Mouse (Mus musculus) mesoderm, embryonic 11.5 days (tissue): ENCODE data around the gene Pear1.

Experiments used
- DNase-seq: peaks from one replicate; pipeline ENCODE4 v3.0.0-alpha.2; 2012; ENCODE audit warnings: low read depth, low spot score

The Pear1 gene

GRCm38 (mm10) chr3:87809322-87809962 lies 14.7 kb downstream of the Pear1 start:
- no peak for DNase-seq

GRCm38 (mm10) chr3:87804038-87804677 lies 19.9 kb downstream of the Pear1 start:
- DNase-seq, result no peak

- no peak for DNase-seq
Observed at GRCm38 (mm10) chr3:87801681-87802080, 22.4 kb downstream of the Pear1 start.

GRCm38 (mm10) chr3:87796736-87797334 lies 27.3 kb downstream of the Pear1 start, which contains the start of gene Insrr:
Insrr (plus strand) TSS chr3:87796951.
- DNase-seq, result no peak

GRCm38 (mm10) chr3:87795336-87796277 lies 28.5 kb downstream of the Pear1 start:
- DNase-seq, result peak; percentile 82

GRCm38 (mm10) chr3:87794922-87795325 lies 29.2 kb downstream of the Pear1 start, which contains the start of gene Ntrk1:
Ntrk1 (minus strand) TSS chr3:87795162.
- DNase-seq, result no peak

GRCm38 (mm10) chr3:87789768-87790167 lies 34.3 kb downstream of the Pear1 start:
- peak; percentile 44 for DNase-seq

GRCm38 (mm10) chr3:87789248-87789647 lies 34.9 kb downstream of the Pear1 start:
- no peak for DNase-seq

- DNase-seq, result no peak
Observed at GRCm38 (mm10) chr3:87785626-87786214, 38.4 kb downstream of the Pear1 start.

GRCm38 (mm10) chr3:87785156-87785555 lies 39.0 kb downstream of the Pear1 start:
- no peak for DNase-seq

GRCm38 (mm10) chr3:87783282-87784023 lies 40.7 kb downstream of the Pear1 start:
- no peak for DNase-seq

- DNase-seq, result no peak
Observed at GRCm38 (mm10) chr3:87779086-87779485, 45.0 kb downstream of the Pear1 start.

- no peak for DNase-seq
Observed at GRCm38 (mm10) chr3:87778283-87778682, 45.8 kb downstream of the Pear1 start.

- no peak for DNase-seq
Observed at GRCm38 (mm10) chr3:87771088-87771487, 53.0 kb downstream of the Pear1 start.

GRCm38 (mm10) chr3:87770280-87770679 lies 53.8 kb downstream of the Pear1 start:
- DNase-seq, result peak; percentile 81

- DNase-seq, result no peak
Observed at GRCm38 (mm10) chr3:87769506-87769905, 54.6 kb downstream of the Pear1 start.

- DNase-seq, result peak; percentile 88
Observed at GRCm38 (mm10) chr3:87768844-87769243, 55.3 kb downstream of the Pear1 start.

GRCm38 (mm10) chr3:87768431-87768830 lies 55.7 kb downstream of the Pear1 start:
- DNase-seq, result no peak

GRCm38 (mm10) chr3:87767764-87768163 lies 56.3 kb downstream of the Pear1 start:
- DNase-seq, result no peak

GRCm38 (mm10) chr3:87766284-87766667 lies 57.8 kb downstream of the Pear1 start:
- no peak for DNase-seq
